Mouse (Mus musculus) naive thymus-derived CD4-positive, alpha-beta T cell, adult 2 months (primary cell): ENCODE data around the gene Folr1.

ENCODE experiments used
- DNase-seq: peaks from one replicate; pipeline ENCODE4 v3.0.0-alpha.2; 2011; ENCODE audit warnings: low read depth

Gene Folr1

GRCm38 (mm10) chr7:101868241-101869162 lies 2.1 kb downstream of the Folr1 start:
- DNase-seq, result no peak

GRCm38 (mm10) chr7:101867482-101867881 lies 3.1 kb downstream of the Folr1 start:
- no peak for DNase-seq

GRCm38 (mm10) chr7:101866491-101867265 lies 3.9 kb downstream of the Folr1 start:
- DNase-seq, result no peak

- DNase-seq, result no peak
Observed at GRCm38 (mm10) chr7:101863415-101863814, 7.2 kb downstream of the Folr1 start, which contains the start of gene Anapc15. Gene Anapc15 (plus strand): TSS chr7:101863715.

GRCm38 (mm10) chr7:101862291-101862690 lies 8.3 kb downstream of the Folr1 start:
- no peak for DNase-seq

- DNase-seq, result no peak
Observed at GRCm38 (mm10) chr7:101860978-101861377, 9.6 kb downstream of the Folr1 start.

GRCm38 (mm10) chr7:101858362-101858761 lies 12.2 kb downstream of the Folr1 start:
- DNase-seq, result no peak

- no peak for DNase-seq
Observed at GRCm38 (mm10) chr7:101857094-101857493, 13.5 kb downstream of the Folr1 start, which contains the start of gene Folr2. Gene Folr2 (minus strand): TSS chr7:101857194.

GRCm38 (mm10) chr7:101853816-101854215 lies 16.8 kb downstream of the Folr1 start:
- no peak for DNase-seq

GRCm38 (mm10) chr7:101852846-101853245 lies 17.7 kb downstream of the Folr1 start:
- no peak for DNase-seq

GRCm38 (mm10) chr7:101851689-101852088 lies 18.9 kb downstream of the Folr1 start:
- no peak for DNase-seq

- no peak for DNase-seq
Observed at GRCm38 (mm10) chr7:101847934-101848333, 22.7 kb downstream of the Folr1 start.

- DNase-seq, result no peak
Observed at GRCm38 (mm10) chr7:101844186-101844585, 26.4 kb downstream of the Folr1 start.

GRCm38 (mm10) chr7:101837606-101838471 lies 32.7 kb downstream of the Folr1 start, which contains the start of gene Inppl1:
Gene Inppl1 (minus strand): TSS chr7:101838229.
- DNase-seq, result peak; percentile 35

GRCm38 (mm10) chr7:101837154-101837605 lies 33.4 kb downstream of the Folr1 start:
- peak; percentile 44 for DNase-seq

GRCm38 (mm10) chr7:101836271-101837153 lies 34.1 kb downstream of the Folr1 start:
- peak; percentile 67 for DNase-seq

- DNase-seq, result no peak
Observed at GRCm38 (mm10) chr7:101835457-101836109, 35.0 kb downstream of the Folr1 start.

- no peak for DNase-seq
Observed at GRCm38 (mm10) chr7:101834903-101835302, 35.7 kb downstream of the Folr1 start.

GRCm38 (mm10) chr7:101833916-101834584 lies 36.5 kb downstream of the Folr1 start:
- DNase-seq, result no peak
